Mouse (Mus musculus) layer of hippocampus, adult 9-10 months (tissue): ENCODE measurements around the gene Prr12.
A peak's percentile ranks its signal among the peaks of the same experiment; 100 is the strongest.

Source experiments
- DNase-seq: peaks from one replicate; pipeline ENCODE4 v3.0.0; 2022; ENCODE audit warnings: low spot score

The Prr12 gene

GRCm38 (mm10) chr7:45077322-45077721 lies 24.6 kb upstream of the Prr12 start:
- DNase-seq = no peak

GRCm38 (mm10) chr7:45076501-45076900 lies 23.8 kb upstream of the Prr12 start:
- DNase-seq = no peak

DNA sequence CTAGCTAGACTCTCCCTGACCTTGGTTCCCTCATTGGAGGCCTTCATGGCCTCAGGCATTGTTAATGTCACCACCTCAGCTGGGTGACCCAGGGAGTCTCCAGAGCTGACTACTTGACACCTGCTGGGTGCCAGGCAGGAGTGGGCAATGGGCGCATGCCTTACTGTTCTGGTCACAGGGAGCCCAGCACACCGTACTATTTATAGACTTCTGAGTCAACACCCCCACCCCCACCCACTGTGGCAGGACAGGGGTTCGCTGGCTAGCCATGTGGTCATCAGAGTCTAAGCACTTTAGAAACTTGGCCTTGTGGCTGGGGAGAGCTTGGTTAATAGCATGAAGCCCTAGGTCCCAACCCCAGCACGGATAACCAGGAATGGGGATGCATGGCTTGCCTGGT lies 22.7 kb upstream of the Prr12 start:
- DNase-seq = no peak

GRCm38 (mm10) chr7:45073949-45074348 lies 21.3 kb upstream of the Prr12 start:
- DNase-seq = no peak

DNA sequence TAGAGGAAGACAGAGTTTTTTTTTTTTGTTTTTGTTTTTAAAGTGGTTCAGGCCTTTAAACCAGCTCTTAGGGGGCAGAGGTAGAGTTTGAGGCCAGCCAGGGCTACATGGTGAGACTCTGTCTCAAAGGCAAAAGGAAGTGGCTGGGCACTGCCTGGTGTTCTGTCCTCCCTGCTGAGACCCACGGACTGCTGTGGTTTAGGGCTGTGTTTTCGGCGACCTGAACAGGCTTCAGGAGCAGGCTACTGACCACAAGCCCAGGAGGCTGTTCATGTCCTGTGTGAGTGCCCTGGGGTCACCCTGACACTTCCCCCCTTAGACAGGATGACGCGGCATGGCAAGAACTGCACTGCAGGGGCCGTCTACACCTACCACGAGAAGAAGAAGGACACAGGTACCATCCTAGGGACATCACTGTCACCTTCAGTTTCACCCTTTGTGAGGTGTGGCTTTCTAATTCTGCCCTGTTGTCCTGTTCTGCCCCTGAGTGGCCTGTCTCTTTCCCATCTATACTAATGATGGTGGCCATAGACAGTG lies 20.6 kb upstream of the Prr12 start:
- DNase-seq = no peak

- DNase-seq = no peak
These were observed 19.5 kb upstream of the Prr12 start for GRCm38 (mm10) chr7:45072230-45072629.

GRCm38 (mm10) chr7:45069671-45070070 lies 17.0 kb upstream of the Prr12 start:
- no peak for DNase-seq

DNA sequence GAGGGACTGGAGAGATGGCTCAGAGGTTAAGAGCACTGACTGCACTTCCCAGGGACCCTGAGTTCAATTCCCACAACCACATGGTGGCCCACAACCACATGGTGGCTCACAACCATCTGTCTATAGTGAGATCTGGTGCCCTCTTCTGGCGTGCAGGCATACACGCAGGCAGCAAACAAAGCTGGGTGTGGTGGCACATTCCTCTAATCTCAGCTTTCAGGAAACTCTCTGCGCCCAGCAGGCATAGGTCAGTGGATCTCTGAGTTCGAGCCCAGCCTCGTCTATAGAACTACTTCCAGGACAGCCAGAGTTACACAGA lies 15.3 kb upstream of the Prr12 start:
- DNase-seq = no peak

DNA sequence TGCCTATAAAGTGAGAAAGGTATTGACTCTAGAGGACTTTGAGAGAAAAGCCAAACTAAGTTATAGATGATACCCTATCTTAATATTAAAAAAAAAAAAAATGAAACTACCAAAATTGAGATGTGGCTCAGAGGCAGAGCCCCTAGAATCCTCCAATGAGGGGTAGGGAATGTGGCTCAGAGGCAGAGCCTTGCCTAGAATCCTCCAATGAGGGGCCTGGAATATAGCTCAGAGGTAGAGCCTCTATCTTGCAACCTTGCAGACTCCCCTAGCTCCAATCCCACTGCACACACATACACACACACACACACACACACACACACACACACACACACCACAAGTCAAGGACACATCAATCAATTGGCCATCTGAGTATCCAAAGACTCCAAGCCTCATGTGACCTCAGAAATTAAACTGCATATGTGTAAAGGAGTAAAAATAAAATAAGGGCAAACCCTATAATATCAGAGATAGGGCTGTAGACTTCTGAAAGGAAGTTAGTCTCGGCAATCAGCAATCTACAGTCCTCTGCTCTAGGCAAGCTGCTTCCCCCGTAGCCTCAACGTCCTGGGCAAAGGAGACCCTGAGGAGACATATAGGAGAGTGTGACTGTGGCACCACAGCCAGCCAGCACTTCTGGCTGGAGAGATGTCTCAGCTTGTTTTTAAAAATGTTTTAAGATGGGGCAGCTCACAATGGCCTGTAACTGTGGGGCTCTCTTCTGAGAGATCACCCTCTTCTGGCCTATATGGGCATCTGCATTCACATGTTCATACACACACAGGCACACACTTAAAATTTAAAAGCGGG lies 14.7 kb upstream of the Prr12 start:
- DNase-seq = no peak

GRCm38 (mm10) chr7:45062239-45062835 lies 9.7 kb upstream of the Prr12 start, which contains the start of the genes Nosip and Prrg2:
TSS of gene Nosip (plus strand) at chr7:45062429.
TSS of gene Prrg2 (minus strand) at chr7:45062677.
- DNase-seq = peak; percentile 93

DNA sequence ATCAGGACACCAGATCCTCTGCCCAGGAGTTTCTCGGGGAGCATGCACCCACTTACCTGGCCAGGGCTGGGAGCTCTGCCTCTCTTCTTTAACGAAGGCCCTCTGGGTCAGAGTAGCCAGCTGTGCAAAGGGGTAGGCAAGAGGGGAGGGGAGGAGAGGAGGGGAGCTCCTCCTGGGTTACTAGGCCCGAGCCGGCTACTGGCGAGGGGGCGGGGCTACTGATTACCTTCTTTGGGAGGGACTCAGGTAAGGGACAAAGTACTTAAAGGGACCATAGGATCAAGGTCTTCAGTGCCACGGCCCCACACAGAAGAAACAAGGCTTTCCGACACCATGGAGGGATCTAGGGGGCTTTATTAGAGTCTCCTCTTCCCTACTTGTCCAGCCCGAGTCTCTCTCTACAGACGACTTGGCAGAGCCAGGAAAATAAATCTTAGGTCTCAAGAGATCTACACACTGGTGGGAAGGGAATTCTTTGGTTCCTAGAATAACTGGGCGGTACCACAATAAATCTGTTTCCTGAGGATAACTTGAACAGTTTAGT lies 8.9 kb upstream of the Prr12 start:
- DNase-seq = no peak

DNA sequence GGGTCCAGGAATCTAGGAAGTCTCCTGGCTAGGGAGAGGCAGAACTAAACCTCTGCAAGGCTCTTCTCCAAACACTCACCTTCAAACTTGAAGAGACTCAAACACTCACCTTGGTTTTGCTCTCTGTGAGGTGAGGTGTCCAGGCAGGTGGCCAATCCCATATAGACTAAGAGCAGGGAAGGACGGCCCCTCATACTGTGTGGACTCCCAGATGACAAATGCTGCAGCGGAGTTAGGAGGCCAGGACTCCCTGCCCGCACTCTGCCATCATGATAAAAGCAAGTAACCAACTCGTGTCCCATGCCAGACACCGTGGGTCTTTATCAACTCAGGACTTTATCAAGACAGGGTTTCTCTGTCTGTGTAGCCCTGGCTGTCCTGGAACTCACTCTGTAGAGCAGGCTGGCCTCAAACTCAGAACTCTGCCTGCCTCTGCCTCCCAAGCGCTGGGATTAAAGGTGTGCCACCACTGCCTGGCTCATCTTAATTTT lies 8.0 kb upstream of the Prr12 start:
- DNase-seq = no peak

DNA sequence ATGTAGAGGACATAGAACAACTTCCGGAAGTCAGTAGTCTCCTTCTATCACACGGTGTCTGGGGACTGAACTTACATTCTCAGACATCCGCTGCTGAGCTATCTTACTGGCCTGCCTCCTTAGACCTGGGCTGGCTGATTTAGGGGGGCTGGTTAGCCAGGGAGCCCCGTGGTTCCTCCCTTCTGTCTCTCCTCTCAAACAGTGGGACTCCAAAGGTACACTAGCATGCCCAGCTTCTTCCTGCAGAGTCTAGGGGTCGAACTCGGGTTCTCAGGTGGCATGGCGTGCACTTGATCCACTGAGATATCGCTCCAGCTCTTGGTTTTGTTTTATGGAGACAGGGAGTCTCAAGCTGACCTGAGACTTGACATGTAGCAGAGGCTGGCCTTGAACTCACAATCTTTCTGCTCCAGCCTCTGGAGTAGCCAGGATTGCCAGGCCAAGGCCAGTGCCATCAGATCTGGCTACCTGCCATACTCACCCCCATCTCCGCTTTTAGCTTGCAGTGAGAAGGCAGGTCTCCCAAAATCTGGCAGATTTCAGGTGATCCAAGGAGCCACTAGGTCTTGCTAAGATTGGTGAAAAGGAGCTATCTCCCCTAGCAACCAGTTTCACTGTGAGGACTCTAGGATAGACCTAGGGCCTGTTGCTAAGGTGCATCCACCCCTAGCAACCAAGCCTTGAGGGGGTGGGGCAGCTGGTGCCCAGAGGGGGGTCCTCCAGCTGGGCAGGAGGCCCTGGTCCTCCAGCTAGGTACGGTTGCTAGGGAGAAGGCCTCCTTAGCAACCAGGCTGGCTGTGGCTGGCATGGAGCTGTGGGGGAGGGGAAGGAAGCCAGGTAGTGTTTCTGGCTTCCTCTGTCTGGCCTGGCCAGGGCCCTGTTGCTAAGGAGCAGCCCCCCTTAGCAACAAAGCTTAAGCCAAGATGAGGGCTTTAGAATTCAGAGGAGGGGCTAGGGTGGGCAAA lies 6.2 kb upstream of the Prr12 start:
- DNase-seq = no peak

DNA sequence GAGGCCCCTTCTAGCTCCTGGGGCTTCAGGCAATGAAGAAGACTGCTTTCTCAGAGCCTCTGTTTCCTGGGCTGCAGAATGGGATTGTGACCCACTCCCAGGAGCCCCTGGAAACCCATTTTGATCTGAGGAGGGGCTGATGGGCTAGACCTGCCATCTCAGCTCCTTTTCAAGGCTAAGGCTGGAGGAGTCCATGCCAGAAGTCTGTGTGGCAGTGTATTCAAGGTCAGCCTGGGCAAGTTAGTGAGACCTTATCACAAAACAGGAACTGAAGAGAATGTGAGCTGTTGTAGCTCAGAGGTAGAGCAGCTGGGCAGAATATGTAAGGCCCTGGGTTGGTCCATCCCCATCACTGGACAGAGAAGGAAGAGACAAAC lies 4.3 kb upstream of the Prr12 start:
- no peak for DNase-seq

GRCm38 (mm10) chr7:45056329-45056971 lies 3.8 kb upstream of the Prr12 start:
- DNase-seq = no peak

DNA sequence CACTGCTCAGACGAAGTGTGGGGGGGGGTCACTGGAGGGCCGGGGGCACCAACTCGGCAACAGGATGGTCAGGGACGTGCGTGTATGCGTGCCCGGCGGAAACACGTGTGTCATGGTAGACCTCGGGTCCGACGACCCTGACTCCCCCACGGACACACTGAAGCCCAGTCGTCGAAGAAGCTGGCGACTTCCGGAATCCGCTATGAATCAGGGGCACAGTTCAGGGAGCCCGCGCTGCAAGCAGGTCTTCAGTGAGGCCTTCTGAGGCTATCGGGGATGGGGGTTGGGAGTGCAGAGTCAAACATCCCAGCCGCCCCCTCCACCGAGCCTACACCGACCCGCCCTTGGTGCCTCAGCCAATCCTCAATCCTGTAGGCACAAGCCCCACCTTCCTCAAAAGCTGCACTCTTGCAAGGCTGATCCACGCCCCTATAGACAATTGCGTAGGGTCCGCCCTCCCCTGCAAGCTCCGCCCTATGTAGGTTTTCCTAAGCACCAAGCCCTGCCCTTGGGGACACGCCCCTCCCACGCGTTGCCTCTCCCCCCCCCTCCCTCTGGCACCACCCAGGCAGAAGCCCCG lies 1.3 kb upstream of the Prr12 start:
- DNase-seq = peak; percentile 91

- DNase-seq = no peak
These were observed 643 bp upstream of the Prr12 start for GRCm38 (mm10) chr7:45053117-45053930.

GRCm38 (mm10) chr7:45052181-45052861 lies 360 bp downstream of the Prr12 start:
- DNase-seq = no peak

- DNase-seq = no peak
These were observed 1.1 kb downstream of the Prr12 start for GRCm38 (mm10) chr7:45051601-45051974.
